Mouse (Mus musculus): ENCODE results near the gene 4933402N03Rik. TPM values are rescaled to one million over a fixed set of nuclear protein-coding genes. Genes with fewer than 3 reads are reported as not detected.

4933402N03Rik gene
- not detected in 2 replicates for polyA plus RNA-seq (2016; fragmentation: Nextera tagmentation; extraction: Ambion mirVana)

DNA sequence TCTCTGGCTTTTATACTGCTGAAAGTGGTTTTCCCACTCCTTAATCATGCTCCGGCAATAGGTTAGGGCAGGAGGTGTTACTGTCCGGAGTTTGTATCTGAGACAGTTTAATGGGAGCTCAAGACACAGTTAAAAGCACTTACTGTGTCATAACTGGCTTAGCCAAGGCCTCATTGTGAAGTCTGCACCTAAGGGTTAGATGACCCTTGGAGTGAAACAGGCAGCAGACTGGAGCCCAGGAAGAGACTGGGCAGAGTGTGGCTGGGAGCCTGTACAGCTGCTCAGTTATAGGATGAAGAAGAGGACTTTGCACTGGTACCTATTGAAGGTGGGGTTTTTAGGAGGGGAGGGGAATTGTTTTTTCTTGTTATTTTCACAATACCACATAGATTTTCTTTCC, at the start of gene 4933402N03Rik:
Gene 4933402N03Rik (minus strand): TSS at position 101 of the 400 bp plus-strand sequence.
- H3K9me3 ChIP-seq = no peaks in the 10 kb centered on the region
- 90% methylated on average over 2 of the region's 2 CpGs for WGBS

GRCm38 (mm10) chr7:131187996-131188395, 41.9 kb upstream of the 4933402N03Rik start:
- WGBS = 95% methylated on average over 14 of the region's 14 CpGs
- H3K4me3 ChIP-seq = no peak overlapping the region
- no peaks in the 10 kb centered on the region for H3K9me3 ChIP-seq
- no peaks in the 10 kb centered on the region for H3K4me1 ChIP-seq (replicated peaks)
- no peaks in the 10 kb centered on the region for H3K36me3 ChIP-seq
- no peaks in the 10 kb centered on the region for H3K27me3 ChIP-seq (ENCODE audit: insufficient read depth, poor library complexity, severe bottlenecking)
- DNase-seq (ENCODE audit: low spot score) = no peak
- H3K27ac ChIP-seq = no peak overlapping the region

More for the DNA sequence above, at the start of gene 4933402N03Rik:
- Histone ChIP-seq H3K27me3 (ENCODE audit: insufficient read depth, poor library complexity, severe bottlenecking) (no peaks in the 10 kb centered on the region), H3K36me3 (no peaks in the 10 kb centered on the region), H3K4me3 (no peak within 1 kb of the TSS), H3K4me1 (replicated peaks) (no peaks in the 10 kb centered on the region), H3K27ac (no peak within 1 kb of the TSS)
- DNase-seq (ENCODE audit: low spot score) = no peak

- H3K36me3 ChIP-seq = no peaks in the 10 kb centered on the region
- 77% methylated on average over 8 of the region's 8 CpGs for WGBS
- H3K9me3 ChIP-seq = no peaks in the 10 kb centered on the region
- H3K27me3 ChIP-seq (ENCODE audit: insufficient read depth, poor library complexity, severe bottlenecking) = no peaks in the 10 kb centered on the region
- no peak for DNase-seq (ENCODE audit: low spot score)
- H3K4me3 ChIP-seq = no peak overlapping the region
- no peaks in the 10 kb centered on the region for H3K4me1 ChIP-seq (replicated peaks)
- no peak overlapping the region for H3K27ac ChIP-seq
These were observed 40.9 kb upstream of the 4933402N03Rik start for GRCm38 (mm10) chr7:131187047-131187446.

DNA sequence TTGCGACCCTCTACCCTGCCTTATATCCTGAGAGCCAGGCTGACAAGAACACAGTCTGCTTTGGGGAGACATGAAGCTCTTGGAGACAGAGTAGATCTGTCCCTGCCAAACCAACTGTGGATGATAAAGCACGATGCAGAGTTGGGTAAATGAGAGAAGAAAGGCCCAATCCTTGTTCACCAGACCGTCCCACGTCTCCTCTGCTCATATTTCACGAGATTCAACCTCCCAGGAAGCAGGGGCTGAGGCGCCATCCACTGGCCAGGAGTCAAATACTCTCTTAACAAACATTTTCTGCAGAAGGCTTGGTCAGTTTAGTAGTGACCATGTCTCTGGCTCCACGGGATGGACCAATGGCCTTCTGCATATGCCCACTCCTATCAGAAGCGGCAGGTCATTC, 38.2 kb upstream of the 4933402N03Rik start:
- Histone ChIP-seq H3K27me3 (ENCODE audit: insufficient read depth, poor library complexity, severe bottlenecking) (no peaks in the 10 kb centered on the region), H3K9me3 (no peaks in the 10 kb centered on the region), H3K27ac (no peak overlapping the region), H3K4me1 (replicated peaks) (no peaks in the 10 kb centered on the region), H3K36me3 (no peaks in the 10 kb centered on the region), H3K4me3 (no peak overlapping the region)
- WGBS = 68% methylated on average over 8 of the region's 8 CpGs
- no peak for DNase-seq (ENCODE audit: low spot score)

- 43% methylated on average over 4 of the region's 4 CpGs for WGBS
- no peak overlapping the region for H3K27ac ChIP-seq
These were observed 36.6 kb upstream of the 4933402N03Rik start for GRCm38 (mm10) chr7:131182685-131183084.

GRCm38 (mm10) chr7:131174121-131174520, 28.0 kb upstream of the 4933402N03Rik start, which contains the start of gene 5430419D17Rik:
TSS of gene 5430419D17Rik (plus strand) at chr7:131174402.
- Histone ChIP-seq H3K36me3 (no peaks in the 10 kb centered on the region), H3K9me3 (no peaks in the 10 kb centered on the region), H3K4me1 (replicated peaks) (0 out of 2 replicates have a peak, but pooled peaks cover 3% of the 10 kb centered on the region), H3K4me3 (no peak within 1 kb of the TSS), H3K27ac (no peak within 1 kb of the TSS), H3K27me3 (ENCODE audit: insufficient read depth, poor library complexity, severe bottlenecking) (no peaks in the 10 kb centered on the region)
- WGBS = 89% methylated on average over 9 of the region's 9 CpGs
- DNase-seq (ENCODE audit: low spot score) = no peak

More at GRCm38 (mm10) chr7:131182685-131183084, 36.6 kb upstream of the 4933402N03Rik start:
- H3K4me3 ChIP-seq = no peak overlapping the region
- H3K36me3 ChIP-seq = no peaks in the 10 kb centered on the region
- no peaks in the 10 kb centered on the region for H3K27me3 ChIP-seq (ENCODE audit: insufficient read depth, poor library complexity, severe bottlenecking)
- DNase-seq (ENCODE audit: low spot score) = peak; percentile 41
- no peaks in the 10 kb centered on the region for H3K9me3 ChIP-seq
- 0 out of 2 replicates have a peak, but pooled peaks cover under 1% of the 10 kb centered on the region for H3K4me1 ChIP-seq (replicated peaks)

GRCm38 (mm10) chr7:131169099-131169498, 23.0 kb upstream of the 4933402N03Rik start:
- Histone ChIP-seq H3K9me3 (no peaks in the 10 kb centered on the region), H3K27me3 (ENCODE audit: insufficient read depth, poor library complexity, severe bottlenecking) (no peaks in the 10 kb centered on the region), H3K4me3 (no peak overlapping the region), H3K27ac (no peak overlapping the region), H3K36me3 (no peaks in the 10 kb centered on the region), H3K4me1 (replicated peaks) (no peaks in the 10 kb centered on the region)
- 71% methylated on average over 2 of the region's 2 CpGs for WGBS
- no peak for DNase-seq (ENCODE audit: low spot score)

- H3K9me3 ChIP-seq = no peaks in the 10 kb centered on the region
- H3K4me3 ChIP-seq = no peak overlapping the region
- DNase-seq (ENCODE audit: low spot score) = no peak
- no peaks in the 10 kb centered on the region for H3K36me3 ChIP-seq
- WGBS = 82% methylated on average over 3 of the region's 3 CpGs
- H3K4me1 ChIP-seq (replicated peaks) = no peaks in the 10 kb centered on the region
- H3K27ac ChIP-seq = no peak overlapping the region
- no peaks in the 10 kb centered on the region for H3K27me3 ChIP-seq (ENCODE audit: insufficient read depth, poor library complexity, severe bottlenecking)
These were observed 21.7 kb upstream of the 4933402N03Rik start for GRCm38 (mm10) chr7:131167771-131168170.

DNA sequence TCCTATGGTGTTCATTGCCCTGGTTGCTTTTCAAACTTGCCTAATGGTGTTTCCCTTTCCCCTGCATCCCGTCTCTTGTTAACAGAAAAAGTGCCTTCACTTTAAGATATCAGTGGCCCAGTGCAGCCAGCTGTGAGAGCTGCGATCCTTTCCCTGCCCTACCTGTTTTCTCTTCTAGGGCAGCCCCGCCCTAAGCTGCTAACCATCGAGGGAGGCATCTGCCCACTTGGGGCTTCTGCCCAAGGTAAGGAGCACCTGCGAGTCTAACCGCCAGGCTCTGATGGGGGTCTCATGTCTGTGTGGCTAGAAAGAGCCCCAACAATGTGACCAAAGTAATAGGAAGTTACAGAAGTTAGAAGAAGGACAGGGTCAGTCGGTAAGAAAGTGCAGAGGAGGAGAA, 16.1 kb upstream of the 4933402N03Rik start:
- Histone ChIP-seq H3K4me1 (replicated peaks) (no peaks in the 10 kb centered on the region), H3K4me3 (no peak overlapping the region), H3K27ac (no peak overlapping the region), H3K27me3 (ENCODE audit: insufficient read depth, poor library complexity, severe bottlenecking) (no peaks in the 10 kb centered on the region), H3K36me3 (no peaks in the 10 kb centered on the region), H3K9me3 (no peaks in the 10 kb centered on the region)
- no peak for DNase-seq (ENCODE audit: low spot score)
- 72% methylated on average over 7 of the region's 7 CpGs for WGBS

GRCm38 (mm10) chr7:131153044-131153443, 6.9 kb upstream of the 4933402N03Rik start:
- Histone ChIP-seq H3K4me1 (replicated peaks) (no peaks in the 10 kb centered on the region; the same call in 1 of the 2 replicates), H3K4me3 (no peak overlapping the region), H3K36me3 (no peaks in the 10 kb centered on the region), H3K27me3 (ENCODE audit: insufficient read depth, poor library complexity, severe bottlenecking) (no peaks in the 10 kb centered on the region), H3K9me3 (no peaks in the 10 kb centered on the region), H3K27ac (no peak overlapping the region)
- no peak for DNase-seq (ENCODE audit: low spot score)
- WGBS = 80% methylated on average over 5 of the region's 5 CpGs

- Histone ChIP-seq H3K36me3 (no peaks in the 10 kb centered on the region), H3K27ac (no peak overlapping the region), H3K27me3 (ENCODE audit: insufficient read depth, poor library complexity, severe bottlenecking) (no peaks in the 10 kb centered on the region), H3K4me3 (no peak overlapping the region), H3K9me3 (no peaks in the 10 kb centered on the region), H3K4me1 (replicated peaks) (no peaks in the 10 kb centered on the region)
- 90% methylated on average over 3 of the region's 3 CpGs for WGBS
- DNase-seq (ENCODE audit: low spot score) = no peak
These were observed 4.1 kb upstream of the 4933402N03Rik start for GRCm38 (mm10) chr7:131150179-131150578.

GRCm38 (mm10) chr7:131133181-131133580, 12.9 kb downstream of the 4933402N03Rik start:
- no peaks in the 10 kb centered on the region for H3K27me3 ChIP-seq (ENCODE audit: insufficient read depth, poor library complexity, severe bottlenecking)
- H3K9me3 ChIP-seq = no peaks in the 10 kb centered on the region
- H3K27ac ChIP-seq = no peak overlapping the region
- no peak overlapping the region for H3K4me3 ChIP-seq
- WGBS = 76% methylated on average over 3 of the region's 3 CpGs
- H3K4me1 ChIP-seq (replicated peaks) = 0 out of 2 replicates have a peak, but pooled peaks cover 3% of the 10 kb centered on the region
- H3K36me3 ChIP-seq = no peaks in the 10 kb centered on the region
- no peak for DNase-seq (ENCODE audit: low spot score)

DNA sequence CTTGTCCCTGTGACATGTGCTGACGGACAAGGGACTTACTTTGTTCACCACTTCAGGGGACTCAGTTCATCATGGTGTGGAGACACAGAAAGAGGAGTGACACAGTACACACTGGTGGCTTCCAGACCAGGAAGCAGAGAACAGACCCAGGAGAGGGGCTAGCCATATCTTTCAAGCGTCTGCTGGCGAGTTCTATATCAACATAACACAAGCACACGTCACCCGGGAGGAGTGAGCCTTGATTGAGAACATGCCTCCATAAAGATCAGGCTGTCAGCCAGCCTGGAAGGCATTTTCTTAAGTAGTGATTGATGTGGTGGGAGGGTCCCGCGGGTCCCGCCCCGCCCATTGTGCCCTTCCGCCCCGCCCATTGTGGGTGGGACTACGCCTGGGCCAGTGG, 16.1 kb downstream of the 4933402N03Rik start:
- Histone ChIP-seq H3K27me3 (ENCODE audit: insufficient read depth, poor library complexity, severe bottlenecking) (no peaks in the 10 kb centered on the region), H3K9me3 (no peaks in the 10 kb centered on the region), H3K27ac (no peak overlapping the region), H3K36me3 (no peaks in the 10 kb centered on the region), H3K4me3 (no peak overlapping the region), H3K4me1 (replicated peaks) (0 out of 2 replicates have a peak, but pooled peaks cover 3% of the 10 kb centered on the region)
- DNase-seq (ENCODE audit: low spot score) = peak; percentile 27
- WGBS = 67% methylated on average over 12 of the region's 12 CpGs

Measured in hindbrain, embryonic 10.5 days (tissue).